Mouse (Mus musculus) forebrain, embryonic 13.5 days (tissue): ENCODE measurements around the gene Sp140. TPM values are rescaled to one million over a fixed set of nuclear protein-coding genes. Genes with fewer than 3 reads are reported as not detected.
"Not testable (repeated sequence)": the region's sequence is repeated elsewhere in the genome, so short reads cannot be mapped to it uniquely, and the experiment has no call there.

Experiments
- ATAC-seq: fragments of 200-750 bp; cut with Nextera tagmentation; 2 replicates; pipeline ENCODE4 v1.8.0; 2017
- H3K27ac ChIP-seq: fragments of 300-500 bp; sonication (generic); 2 replicates; pipeline ENCODE4 v1.5.1; 2015; ENCODE audit warnings: inconsistent platforms, mild to moderate bottlenecking, moderate library complexity
- H3K27me3 ChIP-seq: fragments of 300-500 bp; sonication (generic); 2 replicates; pipeline ENCODE4 v1.6.1; 2015; ENCODE audit warnings: mild to moderate bottlenecking, inconsistent platforms
- H3K36me3 ChIP-seq: fragments of 300-500 bp; sonication (generic); 2 replicates; pipeline ENCODE4 v1.6.1; 2015; ENCODE audit warnings: mild to moderate bottlenecking, inconsistent platforms; ENCODE audit not compliant: poor library complexity, severe bottlenecking
- H3K4me1 ChIP-seq: fragments of 300-500 bp; sonication (generic); 2 replicates; pipeline ENCODE4 v1.6.1; 2015; ENCODE audit warnings: inconsistent platforms
- H3K4me2 ChIP-seq: fragments of 300-500 bp; sonication (generic); 2 replicates; pipeline ENCODE4 v1.6.1; 2015; ENCODE audit warnings: inconsistent platforms, mild to moderate bottlenecking, moderate library complexity
- H3K4me3 ChIP-seq: fragments of 300-500 bp; sonication (generic); 2 replicates; pipeline ENCODE4 v1.5.1; 2015; ENCODE audit warnings: mild to moderate bottlenecking, inconsistent platforms
- H3K9ac ChIP-seq: fragments of 300-500 bp; sonication (generic); 2 replicates; pipeline ENCODE4 v1.6.1; 2015; ENCODE audit warnings: mild to moderate bottlenecking, inconsistent platforms
- H3K9me3 ChIP-seq: fragments of 300-500 bp; sonication (generic); replicated peaks from 2 replicates; pipeline ENCODE4 v1.6.1; 2016; ENCODE audit warnings: inconsistent platforms
- WGBS: fragments of 180-500 bp; shearing (Covaris S2); methylation state at CpG from one replicate; pipeline ENCODE4 v1.1.7; 2015; 5-methylcytosine and 5-hydroxymethylcytosine counted together
- polyA plus RNA-seq: library from polyadenylated mRNA; unstranded; fragments of >200 nt; fragmentation: Nextera tagmentation; extraction: Ambion mirVana; gene quantifications from 2 replicates; pipeline ENCODE4 v1.2.1, GENCODE M21; 2015

Gene Sp140
- polyA plus RNA-seq, 1 experiment from 2014 or later, result 0.41 TPM

- ATAC-seq, H3K9me3 ChIP-seq, H3K4me1 ChIP-seq, H3K4me3 ChIP-seq, H3K9ac ChIP-seq, H3K4me2 ChIP-seq, H3K27ac ChIP-seq, H3K27me3 ChIP-seq, H3K36me3 ChIP-seq: not testable (repeated sequence)
- WGBS, result 64% methylated on average over 4 of the region's 4 CpGs
Measured at GRCm38 (mm10) chr1:85600794-85601193, 616 bp downstream of the Sp140 start.

- H3K4me3 ChIP-seq, H3K36me3 ChIP-seq, H3K27ac ChIP-seq, ATAC-seq, H3K9ac ChIP-seq, H3K9me3 ChIP-seq, H3K4me2 ChIP-seq, H3K4me1 ChIP-seq, H3K27me3 ChIP-seq: not testable (repeated sequence)
- 100% methylated on average over 1 of the region's 1 CpGs for WGBS
Measured at GRCm38 (mm10) chr1:85604341-85604740, 4.2 kb downstream of the Sp140 start.

DNA sequence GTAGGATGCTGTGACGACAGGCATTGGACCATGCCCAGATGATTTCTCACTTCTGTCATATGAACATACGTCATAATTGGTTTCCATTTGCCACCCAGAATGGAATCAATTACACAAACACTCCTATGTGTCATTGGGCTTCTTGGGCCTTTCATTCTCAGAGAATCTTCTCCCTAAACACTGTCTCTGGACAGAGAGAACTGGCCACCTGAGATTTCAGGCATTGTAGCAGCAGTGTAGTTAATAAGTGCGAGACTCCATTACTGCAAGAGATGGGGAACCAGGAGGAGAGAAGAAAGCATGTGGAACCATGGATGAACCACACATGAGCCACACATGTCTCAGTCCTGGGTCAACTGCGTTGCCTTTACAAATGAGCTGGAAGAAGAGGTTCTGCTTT is 8.2 kb downstream of the Sp140 start:
- not testable (repeated sequence) for H3K36me3 ChIP-seq, H3K27ac ChIP-seq, H3K9me3 ChIP-seq, H3K4me2 ChIP-seq, H3K9ac ChIP-seq, H3K4me1 ChIP-seq, H3K4me3 ChIP-seq, H3K27me3 ChIP-seq, ATAC-seq
- WGBS, result 85% methylated on average over 4 of the region's 4 CpGs

DNA sequence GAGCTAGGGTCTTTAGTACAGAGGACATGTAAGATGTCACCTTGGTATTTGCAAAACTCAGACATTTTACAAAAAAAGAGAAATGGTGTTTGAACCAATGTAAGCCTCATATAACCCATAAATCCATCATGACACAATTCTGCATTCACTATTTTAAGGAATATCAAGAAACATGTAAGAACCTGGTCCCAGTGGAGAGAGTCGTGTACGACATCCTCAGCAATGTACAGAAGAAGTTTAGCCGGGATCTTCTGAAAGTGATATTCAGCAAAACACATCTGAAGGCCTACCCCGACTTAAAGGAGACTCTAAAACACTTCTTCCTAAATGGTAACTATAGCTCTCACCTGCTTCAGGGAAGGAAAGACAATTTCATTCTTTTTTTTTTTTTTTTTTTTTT is 10.4 kb downstream of the Sp140 start:
- H3K27me3 ChIP-seq, H3K9me3 ChIP-seq, ATAC-seq, H3K27ac ChIP-seq, H3K9ac ChIP-seq, H3K36me3 ChIP-seq, H3K4me3 ChIP-seq, H3K4me1 ChIP-seq, H3K4me2 ChIP-seq: not testable (repeated sequence)
- WGBS, result no CpG with 5 or more reads among the region's 4 CpGs

- ATAC-seq, H3K4me2 ChIP-seq, H3K36me3 ChIP-seq, H3K27ac ChIP-seq, H3K9me3 ChIP-seq, H3K27me3 ChIP-seq, H3K9ac ChIP-seq, H3K4me3 ChIP-seq, H3K4me1 ChIP-seq: not testable (repeated sequence)
- WGBS, result 88% methylated on average over 3 of the region's 3 CpGs
Measured at GRCm38 (mm10) chr1:85615096-85615495, 14.9 kb downstream of the Sp140 start.

- H3K4me2 ChIP-seq, H3K36me3 ChIP-seq, H3K4me1 ChIP-seq, H3K9me3 ChIP-seq, H3K27ac ChIP-seq, H3K27me3 ChIP-seq, H3K9ac ChIP-seq, ATAC-seq, H3K4me3 ChIP-seq: not testable (repeated sequence)
- WGBS, result 67% methylated on average over 3 of the region's 3 CpGs
Measured at GRCm38 (mm10) chr1:85615819-85616218, 15.6 kb downstream of the Sp140 start.

DNA sequence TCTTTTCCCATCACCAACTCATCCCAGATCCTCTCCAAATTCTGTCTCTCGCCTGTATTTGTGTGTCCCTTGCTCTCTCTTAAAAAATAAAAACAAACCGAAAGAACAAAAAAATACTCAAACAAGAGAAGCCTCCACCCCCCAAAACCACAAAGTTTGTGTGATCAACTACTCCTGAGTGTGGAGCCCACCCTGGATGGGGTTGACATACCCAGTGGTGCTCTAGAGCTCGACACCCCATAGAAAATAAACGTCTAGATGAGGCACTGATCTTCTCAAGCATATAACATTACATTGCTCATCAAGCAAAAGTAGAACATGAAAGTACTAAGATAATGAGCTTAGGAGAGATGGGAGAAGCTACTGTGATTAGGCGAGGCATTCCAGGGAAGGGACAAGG is 17.0 kb downstream of the Sp140 start:
- not testable (repeated sequence) for H3K36me3 ChIP-seq, H3K9ac ChIP-seq, H3K27ac ChIP-seq, H3K4me2 ChIP-seq, ATAC-seq, H3K4me1 ChIP-seq, H3K27me3 ChIP-seq, H3K9me3 ChIP-seq, H3K4me3 ChIP-seq
- WGBS, result 68% methylated on average over 4 of the region's 5 CpGs

DNA sequence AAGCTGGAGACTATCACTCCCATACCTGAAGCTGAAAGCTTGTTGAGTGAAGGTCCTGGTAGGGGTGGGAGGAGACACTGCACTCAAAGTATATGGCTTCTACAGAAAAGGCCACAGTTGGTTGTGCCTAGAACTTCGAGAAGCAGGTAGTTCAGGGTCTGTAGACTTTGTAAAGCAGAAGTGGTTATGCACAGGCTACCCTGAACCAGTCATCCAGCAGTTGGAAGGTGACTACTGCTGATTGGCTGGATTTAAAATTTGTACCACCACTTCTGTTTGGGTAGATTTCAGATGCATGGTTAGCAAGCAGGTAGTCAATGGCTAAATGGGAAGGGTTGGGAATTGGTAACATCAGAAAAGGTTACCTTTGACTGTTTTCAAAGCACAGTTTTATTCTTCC is 18.5 kb downstream of the Sp140 start:
- not testable (repeated sequence) for H3K4me2 ChIP-seq, ATAC-seq, H3K4me3 ChIP-seq, H3K4me1 ChIP-seq, H3K9ac ChIP-seq, H3K36me3 ChIP-seq, H3K9me3 ChIP-seq, H3K27me3 ChIP-seq, H3K27ac ChIP-seq
- WGBS, result 56% methylated on average over 1 of the region's 1 CpGs

DNA sequence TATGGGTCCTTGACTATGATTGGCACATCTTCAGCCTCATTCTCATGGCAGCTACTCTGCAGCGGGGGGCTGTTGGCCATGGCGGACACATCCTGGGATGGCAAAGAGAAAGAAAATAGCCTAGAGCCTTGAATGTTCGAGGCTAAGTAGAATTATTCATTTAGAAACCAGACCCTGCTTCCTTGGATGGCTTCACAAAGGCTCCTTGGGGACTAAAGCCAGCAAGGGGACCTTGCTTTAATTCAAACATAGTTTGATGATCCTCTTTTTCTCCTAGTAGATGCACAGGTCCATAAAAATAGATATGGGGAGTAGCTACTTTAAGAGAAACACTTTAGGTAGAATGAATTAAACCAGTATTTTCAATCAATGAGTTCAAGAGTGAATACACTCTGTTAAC is 36.8 kb downstream of the Sp140 start:
- H3K9ac ChIP-seq, H3K4me2 ChIP-seq, H3K27me3 ChIP-seq, H3K27ac ChIP-seq, H3K4me3 ChIP-seq, H3K9me3 ChIP-seq, H3K4me1 ChIP-seq, H3K36me3 ChIP-seq, ATAC-seq: not testable (repeated sequence)
- WGBS, result 67% methylated on average over 3 of the region's 3 CpGs

GRCm38 (mm10) chr1:85638144-85638543 is 38.0 kb downstream of the Sp140 start:
- H3K4me3 ChIP-seq, H3K27me3 ChIP-seq, H3K9me3 ChIP-seq, H3K9ac ChIP-seq, H3K27ac ChIP-seq, H3K4me1 ChIP-seq, H3K36me3 ChIP-seq, H3K4me2 ChIP-seq, ATAC-seq: not testable (repeated sequence)
- WGBS, result 82% methylated on average over 4 of the region's 4 CpGs

GRCm38 (mm10) chr1:85649881-85650280 is 49.7 kb downstream of the Sp140 start, which contains the start of gene Sp100:
Gene Sp100, plus strand, starts transcription at chr1:85649988.
- WGBS, result 77% methylated on average over 6 of the region's 6 CpGs
- H3K27me3 ChIP-seq, H3K9me3 ChIP-seq, H3K9ac ChIP-seq, H3K27ac ChIP-seq, H3K4me3 ChIP-seq, H3K4me1 ChIP-seq, H3K4me2 ChIP-seq, ATAC-seq, H3K36me3 ChIP-seq: not testable (repeated sequence)

DNA sequence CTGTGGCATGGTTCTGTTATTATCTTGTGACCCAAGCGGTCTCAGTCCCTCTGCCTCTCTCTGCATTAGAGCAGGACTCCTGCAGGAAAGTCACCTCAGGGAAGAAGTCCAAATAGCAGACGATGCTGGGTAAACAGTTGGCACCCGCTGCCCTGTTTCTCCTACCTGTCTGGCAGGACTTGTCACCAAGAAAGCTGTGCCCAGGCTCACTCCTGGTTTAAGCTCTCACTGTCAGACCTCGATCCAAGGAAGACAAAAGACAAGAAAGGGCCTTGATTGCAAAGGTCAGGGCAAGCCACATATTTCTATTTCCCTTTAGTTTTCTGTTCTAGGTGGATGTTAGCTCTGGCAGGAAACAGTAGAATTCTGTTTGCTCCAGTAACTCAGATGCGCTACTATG is 50.3 kb downstream of the Sp140 start:
- WGBS, result 64% methylated on average over 4 of the region's 5 CpGs
- H3K36me3 ChIP-seq, result not testable (repeated sequence)

DNA sequence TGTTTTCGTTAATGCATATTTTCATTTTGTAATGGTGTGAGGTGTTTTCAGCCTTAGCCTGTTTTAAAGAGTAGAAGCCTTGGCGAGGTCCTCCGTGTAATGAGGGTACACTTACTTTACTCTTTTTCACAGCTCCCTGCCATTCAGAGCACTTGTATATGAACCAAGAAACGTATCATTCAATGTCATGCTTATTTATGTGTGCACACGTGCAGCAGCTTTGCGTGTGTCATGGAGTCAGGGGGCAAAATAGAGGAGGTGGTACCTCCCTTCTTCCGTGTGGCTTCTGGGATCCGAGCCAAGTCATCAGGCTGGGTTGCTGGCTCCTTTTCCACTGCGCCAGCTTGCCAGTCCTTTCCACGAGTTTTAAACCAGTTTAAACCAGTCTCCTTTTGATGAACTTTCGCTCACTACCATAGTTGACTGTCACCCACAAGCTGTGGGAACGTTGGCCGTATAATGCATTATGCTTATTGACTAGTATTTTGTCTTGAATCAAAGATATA is 51.6 kb downstream of the Sp140 start:
- not testable (repeated sequence) for H3K4me2 ChIP-seq, H3K4me3 ChIP-seq, H3K27ac ChIP-seq, ATAC-seq, H3K9ac ChIP-seq, H3K4me1 ChIP-seq, H3K36me3 ChIP-seq, H3K9me3 ChIP-seq, H3K27me3 ChIP-seq
- 76% methylated on average over 13 of the region's 13 CpGs for WGBS

More for the DNA sequence above, 50.3 kb downstream of the Sp140 start:
- not testable (repeated sequence) for H3K4me3 ChIP-seq, H3K4me2 ChIP-seq, H3K9me3 ChIP-seq, H3K27ac ChIP-seq, ATAC-seq, H3K9ac ChIP-seq, H3K27me3 ChIP-seq, H3K4me1 ChIP-seq
